Mouse (Mus musculus): Measurements from ENCODE around the gene Col4a3. TPM values are rescaled to one million over a fixed set of nuclear protein-coding genes. Genes with fewer than 3 reads are reported as not detected.

Col4a3 gene
- total and polyA plus RNA-seq, 2 experiments, result 0.28 to 1.2 TPM

GRCm38 (mm10) chr1:82625474-82625873, 38.8 kb downstream of the Col4a3 start:
- H3K9ac ChIP-seq (ENCODE audit: low read depth, low read length), result no peak overlapping the region
- TF ChIP-seq CTCF (IDR thresholded peaks at IDR 0.05; ENCODE audit: low read depth, low read length) (no peak), POLR2A (IDR thresholded peaks at IDR 0.05; ENCODE audit: extremely low read depth, insufficient read depth, low read length) (no peak)
- H3K36me3 ChIP-seq (ENCODE audit: control insufficient read depth, insufficient read depth, low read length), result no peaks in the 10 kb centered on the region
- no peaks in the 10 kb centered on the region for H3K27me3 ChIP-seq (ENCODE audit: control insufficient read depth, insufficient read depth, low read length)
- no peaks in the 10 kb centered on the region for H3K79me2 ChIP-seq (ENCODE audit: control insufficient read depth, insufficient read depth, low read length)
- DNase-seq (ENCODE audit: extremely low read depth, low read depth, low spot score), result no peak
- no peaks in the 10 kb centered on the region for H3K4me1 ChIP-seq (ENCODE audit: control insufficient read depth, insufficient read depth, low read length)
- no peak overlapping the region for H3K27ac ChIP-seq (replicated peaks; ENCODE audit: insufficient read depth, low read depth, low read length)
- no peak overlapping the region for H3K4me3 ChIP-seq (ENCODE audit: insufficient read depth, low read depth, low read length)
- WGBS, result 66% methylated on average over 2 of the region's 2 CpGs

GRCm38 (mm10) chr1:82627652-82628051, 40.9 kb downstream of the Col4a3 start:
- WGBS, result 38% methylated on average over 4 of the region's 4 CpGs
- Histone ChIP-seq H3K4me1 (ENCODE audit: control insufficient read depth, insufficient read depth, low read length) (no peaks in the 10 kb centered on the region), H3K36me3 (ENCODE audit: control insufficient read depth, insufficient read depth, low read length) (no peaks in the 10 kb centered on the region), H3K27me3 (ENCODE audit: control insufficient read depth, insufficient read depth, low read length) (no peaks in the 10 kb centered on the region), H3K4me3 (ENCODE audit: insufficient read depth, low read depth, low read length) (no peak overlapping the region), H3K79me2 (ENCODE audit: control insufficient read depth, insufficient read depth, low read length) (no peaks in the 10 kb centered on the region), H3K27ac (replicated peaks; ENCODE audit: insufficient read depth, low read depth, low read length) (no peak overlapping the region), H3K9ac (ENCODE audit: low read depth, low read length) (no peak overlapping the region)
- TF ChIP-seq POLR2A (IDR thresholded peaks at IDR 0.05; ENCODE audit: extremely low read depth, insufficient read depth, low read length), result no peak
- no peak for TF ChIP-seq CTCF (IDR thresholded peaks at IDR 0.05; ENCODE audit: low read depth, low read length)
- DNase-seq (ENCODE audit: extremely low read depth, low read depth, low spot score), result no peak

- Histone ChIP-seq H3K27me3 (ENCODE audit: control insufficient read depth, insufficient read depth, low read length) (no peaks in the 10 kb centered on the region), H3K79me2 (ENCODE audit: control insufficient read depth, insufficient read depth, low read length) (no peaks in the 10 kb centered on the region), H3K36me3 (ENCODE audit: control insufficient read depth, insufficient read depth, low read length) (no peaks in the 10 kb centered on the region), H3K4me1 (ENCODE audit: control insufficient read depth, insufficient read depth, low read length) (no peaks in the 10 kb centered on the region), H3K4me3 (ENCODE audit: insufficient read depth, low read depth, low read length) (no peak overlapping the region), H3K9ac (ENCODE audit: low read depth, low read length) (no peak overlapping the region), H3K27ac (replicated peaks; ENCODE audit: insufficient read depth, low read depth, low read length) (no peak overlapping the region)
- TF ChIP-seq POLR2A (IDR thresholded peaks at IDR 0.05; ENCODE audit: extremely low read depth, insufficient read depth, low read length), result no peak
- no peak for TF ChIP-seq CTCF (IDR thresholded peaks at IDR 0.05; ENCODE audit: low read depth, low read length)
- DNase-seq (ENCODE audit: extremely low read depth, low read depth, low spot score), result no peak
- 84% methylated on average over 5 of the region's 5 CpGs for WGBS
These were observed 42.8 kb downstream of the Col4a3 start for GRCm38 (mm10) chr1:82629495-82629894.

- no peaks in the 10 kb centered on the region for H3K4me1 ChIP-seq (ENCODE audit: control insufficient read depth, insufficient read depth, low read length)
- 46% methylated on average over 6 of the region's 6 CpGs for WGBS
- H3K36me3 ChIP-seq (ENCODE audit: control insufficient read depth, insufficient read depth, low read length), result no peaks in the 10 kb centered on the region
- H3K27ac ChIP-seq (replicated peaks; ENCODE audit: insufficient read depth, low read depth, low read length), result no peak overlapping the region
- no peaks in the 10 kb centered on the region for H3K27me3 ChIP-seq (ENCODE audit: control insufficient read depth, insufficient read depth, low read length)
- H3K79me2 ChIP-seq (ENCODE audit: control insufficient read depth, insufficient read depth, low read length), result no peaks in the 10 kb centered on the region
- no peak for DNase-seq (ENCODE audit: extremely low read depth, low read depth, low spot score)
- H3K9ac ChIP-seq (ENCODE audit: low read depth, low read length), result no peak overlapping the region
- H3K4me3 ChIP-seq (ENCODE audit: insufficient read depth, low read depth, low read length), result no peak overlapping the region
- no peak for TF ChIP-seq CTCF (IDR thresholded peaks at IDR 0.05; ENCODE audit: low read depth, low read length)
- no peak for TF ChIP-seq POLR2A (IDR thresholded peaks at IDR 0.05; ENCODE audit: extremely low read depth, insufficient read depth, low read length)
These were observed 44.6 kb downstream of the Col4a3 start for GRCm38 (mm10) chr1:82631169-82631792.

- 71% methylated on average over 19 of the region's 19 CpGs for WGBS
- H3K27me3 ChIP-seq (ENCODE audit: control insufficient read depth, insufficient read depth, low read length), result no peaks in the 10 kb centered on the region
- H3K4me1 ChIP-seq (ENCODE audit: control insufficient read depth, insufficient read depth, low read length), result no peaks in the 10 kb centered on the region
- no peaks in the 10 kb centered on the region for H3K36me3 ChIP-seq (ENCODE audit: control insufficient read depth, insufficient read depth, low read length)
- no peak overlapping the region for H3K4me3 ChIP-seq (ENCODE audit: insufficient read depth, low read depth, low read length)
- no peaks in the 10 kb centered on the region for H3K79me2 ChIP-seq (ENCODE audit: control insufficient read depth, insufficient read depth, low read length)
- no peak for DNase-seq (ENCODE audit: extremely low read depth, low read depth, low spot score)
- no peak overlapping the region for H3K27ac ChIP-seq (replicated peaks; ENCODE audit: insufficient read depth, low read depth, low read length)
- no peak overlapping the region for H3K9ac ChIP-seq (ENCODE audit: low read depth, low read length)
- no peak for TF ChIP-seq CTCF (IDR thresholded peaks at IDR 0.05; ENCODE audit: low read depth, low read length)
These were observed 48.0 kb downstream of the Col4a3 start for GRCm38 (mm10) chr1:82634545-82635253.

GRCm38 (mm10) chr1:82635254-82635620, 48.5 kb downstream of the Col4a3 start:
- H3K36me3 ChIP-seq (ENCODE audit: control insufficient read depth, insufficient read depth, low read length), result no peaks in the 10 kb centered on the region
- no peak overlapping the region for H3K27ac ChIP-seq (replicated peaks; ENCODE audit: insufficient read depth, low read depth, low read length)
- 83% methylated on average over 9 of the region's 9 CpGs for WGBS
- H3K9ac ChIP-seq (ENCODE audit: low read depth, low read length), result no peak overlapping the region
- no peak overlapping the region for H3K4me3 ChIP-seq (ENCODE audit: insufficient read depth, low read depth, low read length)
- H3K79me2 ChIP-seq (ENCODE audit: control insufficient read depth, insufficient read depth, low read length), result no peaks in the 10 kb centered on the region
- no peaks in the 10 kb centered on the region for H3K27me3 ChIP-seq (ENCODE audit: control insufficient read depth, insufficient read depth, low read length)
- H3K4me1 ChIP-seq (ENCODE audit: control insufficient read depth, insufficient read depth, low read length), result no peaks in the 10 kb centered on the region
- no peak for DNase-seq (ENCODE audit: extremely low read depth, low read depth, low spot score)
- no peak for TF ChIP-seq POLR2A (IDR thresholded peaks at IDR 0.05; ENCODE audit: extremely low read depth, insufficient read depth, low read length)
- no peak for TF ChIP-seq CTCF (IDR thresholded peaks at IDR 0.05; ENCODE audit: low read depth, low read length)
